ENCODE assay signal across 22 mouse cellular contexts in genomic region chr15:13529050-13529449, GRCm38 (mm10).
A peak's percentile ranks its signal among the peaks of the same experiment; 100 is the strongest.
DNase-seq lines count a peak whose midpoint lies in the region; ATAC-seq and TF ChIP-seq lines count a peak whose summit lies in the region.
"Had no signal": no experiment of that assay in that cellular context is flagged by ENCODE, and none has a peak within 500 bp of the region (broad histone marks: within the 10 kb centered on the region; RNA-seq: fewer than 3 reads in every experiment).

No protein-coding gene starts in this region.

- no peak overlapping the region for H3K9ac ChIP-seq in kidney, embryonic 14.5 days (ENCODE audit: low read depth, low read length)
- H3K9ac ChIP-seq in kidney, embryonic 15.5 days = no peak overlapping the region
- no peak overlapping the region for H3K9ac ChIP-seq in kidney, embryonic 16.5 days (replicated peaks; ENCODE audit: low read length)
- H3K9ac ChIP-seq in kidney, postnatal 0 days (ENCODE audit: low read depth, low read length) = no peak overlapping the region

- 56% methylated on average over 4 of the region's 4 CpGs for WGBS in kidney, embryonic 14.5 days
- 53% methylated on average over 4 of the region's 4 CpGs for WGBS in kidney, embryonic 15.5 days
- WGBS in kidney, embryonic 16.5 days = 53% methylated on average over 4 of the region's 4 CpGs
- 46% methylated on average over 4 of the region's 4 CpGs for WGBS in kidney, postnatal 0 days

- H3K27me3 ChIP-seq in kidney, embryonic 14.5 days (ENCODE audit: control insufficient read depth, insufficient read depth, low read length) = no peaks in the 10 kb centered on the region
- H3K27me3 ChIP-seq in kidney, embryonic 15.5 days = no peaks in the 10 kb centered on the region
- no peaks in the 10 kb centered on the region for H3K27me3 ChIP-seq in kidney, embryonic 16.5 days (ENCODE audit: insufficient read depth, low read length)
- no peaks in the 10 kb centered on the region for H3K27me3 ChIP-seq in kidney, postnatal 0 days (ENCODE audit: insufficient read depth, low read length)
- H3K27me3 ChIP-seq: CH12.LX, Patski had no signal

- no peak overlapping the region for H3K27ac ChIP-seq in kidney, embryonic 14.5 days (ENCODE audit: low read depth, low read length)
- 0 out of 2 replicates have a peak overlapping the region, but pooled peaks have one; percentile 41 for H3K27ac ChIP-seq in kidney, embryonic 15.5 days
- H3K27ac ChIP-seq in kidney, embryonic 16.5 days (ENCODE audit: low read length) = 0 out of 2 replicates have a peak overlapping the region, but pooled peaks have one; percentile 20
- H3K27ac ChIP-seq in kidney, postnatal 0 days = no peak overlapping the region

- H3K36me3 ChIP-seq in kidney, embryonic 14.5 days (ENCODE audit: control insufficient read depth, insufficient read depth, low read length) = no peaks in the 10 kb centered on the region
- no peaks in the 10 kb centered on the region for H3K36me3 ChIP-seq in kidney, embryonic 15.5 days
- H3K36me3 ChIP-seq in kidney, embryonic 16.5 days (ENCODE audit: insufficient read depth, low read length) = no peaks in the 10 kb centered on the region
- no peaks in the 10 kb centered on the region for H3K36me3 ChIP-seq in kidney, postnatal 0 days (ENCODE audit: insufficient read depth, low read length)
- H3K36me3 ChIP-seq: G1E had no signal

- H3K4me3 ChIP-seq in kidney, embryonic 14.5 days (ENCODE audit: low read length) = no peak overlapping the region
- H3K4me3 ChIP-seq in kidney, embryonic 15.5 days (replicated peaks) = no peak overlapping the region
- H3K4me3 ChIP-seq in kidney, embryonic 16.5 days (ENCODE audit: low read length) = no peak overlapping the region
- no peak overlapping the region for H3K4me3 ChIP-seq in kidney, postnatal 0 days (replicated peaks; ENCODE audit: low read depth, low read length)

- H3K4me2 ChIP-seq in kidney, embryonic 14.5 days (replicated peaks; ENCODE audit: low read depth, low read length) = no peak overlapping the region
- H3K4me2 ChIP-seq in kidney, embryonic 15.5 days = no peak overlapping the region
- H3K4me2 ChIP-seq in kidney, embryonic 16.5 days (replicated peaks; ENCODE audit: low read depth, low read length) = no peak overlapping the region
- no peak overlapping the region for H3K4me2 ChIP-seq in kidney, postnatal 0 days (ENCODE audit: low read length)

- TF ChIP-seq CTCF in kidney, postnatal 0 days (IDR thresholded peaks at IDR 0.05; ENCODE audit: low read depth) = no peak

- no peak for DNase-seq in kidney, postnatal 14 days
- no peak for DNase-seq in kidney, adult 9 months
- DNase-seq in kidney, postnatal 36 days = no peak
- DNase-seq in kidney, postnatal 0 days (ENCODE audit: low spot score) = peak; percentile 41
- no peak for DNase-seq in kidney, adult 11 months
- DNase-seq: adrenal gland, adult 2 months; adrenal gland, adult 8-10 months; adrenal gland, postnatal 10 days; adrenal gland, postnatal 14 days; adrenal gland, postnatal 25 days; adrenal gland, postnatal 36 days; B cell, adult 2 months; cerebellum, adult 11 months; cerebellum, adult 11-12 months had no signal

- ATAC-seq in kidney, embryonic 14.5 days (ENCODE audit: low FRiP score, low TSS enrichment) = peak; percentile 89; the same call in 1 of the 2 replicates
- peak; percentile 88 for ATAC-seq in kidney, embryonic 15.5 days (replicated peaks; ENCODE audit: low FRiP score)
- peak; percentile 85 for ATAC-seq in kidney, embryonic 16.5 days (ENCODE audit: low FRiP score, low TSS enrichment)
- ATAC-seq in kidney, postnatal 0 days (replicated peaks; ENCODE audit: low FRiP score, low read depth) = no peak
- ATAC-seq: activated CD4-positive, CD25-positive, alpha-beta regulatory T cell, adult 4 months; CD4-positive, CD25-positive, alpha-beta regulatory T cell, adult 4 months had no signal

- H3K4me1 ChIP-seq in kidney, embryonic 14.5 days (ENCODE audit: control insufficient read depth, insufficient read depth, low read length) = no peaks in the 10 kb centered on the region
- peaks cover 5% of the 10 kb centered on the region; the same call in 1 of the 2 replicates for H3K4me1 ChIP-seq in kidney, embryonic 15.5 days
- H3K4me1 ChIP-seq in kidney, embryonic 16.5 days (ENCODE audit: insufficient read depth, low read length) = peaks cover 10% of the 10 kb centered on the region; the same call in 1 of the 2 replicates
- no peaks in the 10 kb centered on the region; the same call in 1 of the 2 replicates for H3K4me1 ChIP-seq in kidney, postnatal 0 days (replicated peaks; ENCODE audit: insufficient read depth, low read length)

- no peaks in the 10 kb centered on the region for H3K9me3 ChIP-seq in kidney, embryonic 14.5 days (ENCODE audit: control insufficient read depth, low read length)
- no peaks in the 10 kb centered on the region for H3K9me3 ChIP-seq in kidney, embryonic 15.5 days (replicated peaks)
- H3K9me3 ChIP-seq in kidney, embryonic 16.5 days (ENCODE audit: low read length) = no peaks in the 10 kb centered on the region
- H3K9me3 ChIP-seq in kidney, postnatal 0 days (replicated peaks; ENCODE audit: low read length) = no peaks in the 10 kb centered on the region
- H3K9me3 ChIP-seq: G1E had no signal

Comparison
In these comparisons a context has a peak if more than half of its experiments do, and no peak if none do; other contexts are left out.
1. H3K27ac ChIP-seq: peak in kidney, embryonic 15.5 days (single experiment) and kidney, embryonic 16.5 days (single experiment); none in kidney, embryonic 14.5 days (single experiment) and kidney, postnatal 0 days (single experiment).